Mouse (Mus musculus) bone marrow macrophage, adult 2 months (primary cell): ENCODE measurements around the gene Tmpo.

Experiments
- CTCF ChIP-seq: IDR thresholded peaks from 2 replicates; pipeline ENCODE4 v1.5.1; 2012; ENCODE audit warnings: low read depth, mild to moderate bottlenecking, low read length, moderate library complexity
- POLR2A ChIP-seq: IDR thresholded peaks from 2 replicates; pipeline ENCODE4 v1.6.1; 2012; ENCODE audit warnings: mild to moderate bottlenecking, low read depth, low read length, borderline replicate concordance

DNA sequence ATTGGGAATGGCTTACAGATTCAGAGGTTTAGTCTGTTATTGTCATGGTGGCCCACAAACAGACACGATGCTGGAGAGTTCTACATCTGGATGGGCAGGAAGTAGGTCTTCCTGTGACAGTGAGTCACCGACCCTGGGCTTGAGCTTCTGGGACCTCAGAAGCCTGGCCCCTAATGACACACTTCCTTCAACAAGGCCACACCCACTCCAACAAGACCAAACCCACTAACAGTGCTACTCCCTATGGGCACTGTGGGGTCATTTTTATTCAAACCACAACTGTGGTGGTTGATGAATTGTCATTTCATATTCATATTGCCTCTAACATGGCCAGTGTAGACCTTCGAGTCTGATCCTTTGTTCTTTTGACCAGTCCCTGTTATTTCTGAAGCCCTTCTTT, 42.8 kb downstream of the Tmpo start:
- TF ChIP-seq POLR2A (no peak), CTCF (no peak)
